Mouse (Mus musculus): ENCODE results near the gene 4930555G01Rik.
"Not testable (repeated sequence)": the region's sequence is repeated elsewhere in the genome, so short reads cannot be mapped to it uniquely, and the experiment has no call there.

Gene 4930555G01Rik

DNA sequence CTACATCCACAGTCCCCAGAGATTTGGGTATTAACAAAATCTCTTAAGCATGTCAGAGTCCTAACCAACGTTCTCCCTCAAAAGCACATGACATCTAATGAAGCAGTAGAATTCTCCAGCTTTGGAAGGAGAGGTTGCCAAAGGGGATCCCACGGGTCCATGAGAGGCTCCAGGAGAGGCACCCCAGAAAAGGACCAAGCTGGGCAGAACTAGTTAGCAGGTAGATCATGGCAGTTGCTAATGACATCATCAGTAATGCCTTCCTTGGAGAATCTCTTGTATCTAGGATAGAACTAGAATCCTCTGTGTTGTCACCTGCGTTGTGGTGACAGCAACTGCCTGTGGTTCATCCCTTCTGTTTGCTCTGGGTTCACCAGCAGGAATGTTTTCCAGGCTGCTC is at the start of gene 4930555G01Rik:
Gene 4930555G01Rik (plus strand): TSS at position 301 of the 400 bp plus-strand sequence.
- not testable (repeated sequence) for DNase-seq (ENCODE audit: low read depth)

DNA sequence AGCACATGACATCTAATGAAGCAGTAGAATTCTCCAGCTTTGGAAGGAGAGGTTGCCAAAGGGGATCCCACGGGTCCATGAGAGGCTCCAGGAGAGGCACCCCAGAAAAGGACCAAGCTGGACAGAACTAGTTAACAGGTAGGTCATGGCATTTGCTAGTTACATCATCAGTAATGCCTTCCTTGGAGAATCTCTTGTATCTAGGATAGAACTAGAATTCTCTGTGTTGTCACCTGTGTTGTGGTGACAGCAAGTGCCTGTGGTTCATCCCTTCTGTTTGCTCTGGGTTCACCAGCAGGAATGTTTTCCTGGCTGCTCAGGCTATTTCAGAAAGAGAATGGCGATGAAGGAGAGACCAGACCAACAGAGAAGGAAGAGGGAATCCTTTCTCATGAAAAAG is 34.8 kb upstream of the 4930555G01Rik start, which contains the start of gene Gm3298:
Gene Gm3298 (plus strand): TSS at position 301 of the 400 bp plus-strand sequence.
- DNase-seq (ENCODE audit: low read depth), result not testable (repeated sequence)

GRCm38 (mm10) chr14:5070611-5071490 is 20.4 kb downstream of the 4930555G01Rik start, which contains the start of gene Gm8281:
Gene Gm8281 (plus strand): TSS chr14:5071040.
- peak; percentile 2 for DNase-seq (ENCODE audit: low read depth)
